Mouse (Mus musculus): ENCODE results near the gene Ano1. TPM values are rescaled to one million over a fixed set of nuclear protein-coding genes. Genes with fewer than 3 reads are reported as not detected.

Ano1 gene
- polyA plus RNA-seq, 1 experiment from 2014 or later: 3.7 TPM

DNA sequence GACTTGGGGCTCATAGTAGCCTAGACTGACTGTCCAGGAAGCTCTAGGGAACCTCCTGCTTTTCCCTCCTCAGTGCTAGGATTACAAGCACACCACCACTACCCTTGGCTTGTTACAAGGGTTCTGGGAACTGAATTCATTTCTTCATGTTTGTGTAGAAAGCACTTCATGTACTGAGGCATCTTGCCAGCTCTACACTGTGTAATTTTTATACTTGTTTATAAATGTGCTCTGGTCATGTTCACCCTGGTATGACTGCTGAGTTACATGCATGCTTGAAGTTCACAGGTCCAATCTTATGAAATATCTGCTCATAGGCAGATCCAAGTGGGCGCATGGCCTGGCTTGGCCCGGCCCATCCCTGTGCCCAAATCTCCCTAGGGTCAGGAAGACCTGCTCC, 147.5 kb downstream of the Ano1 start:
- 95% methylated on average over 2 of the region's 2 CpGs for WGBS
- Histone ChIP-seq H3K9me3 (ENCODE audit: control insufficient read depth, low read length) (no peaks in the 10 kb centered on the region), H3K27ac (ENCODE audit: low read depth, low read length) (no peak overlapping the region), H3K4me3 (ENCODE audit: low read depth, low read length) (no peak overlapping the region), H3K27me3 (ENCODE audit: control insufficient read depth, insufficient read depth, low read length) (no peaks in the 10 kb centered on the region), H3K9ac (replicated peaks; ENCODE audit: low read depth, low read length) (no peak overlapping the region), H3K36me3 (ENCODE audit: control insufficient read depth, insufficient read depth, low read length) (no peaks in the 10 kb centered on the region), H3K4me2 (ENCODE audit: low read depth, low read length) (no peak overlapping the region), H3K4me1 (ENCODE audit: control insufficient read depth, insufficient read depth, low read length) (no peaks in the 10 kb centered on the region; the same call in 1 of the 2 replicates)
- no peak for ATAC-seq (ENCODE audit: low read depth)

DNA sequence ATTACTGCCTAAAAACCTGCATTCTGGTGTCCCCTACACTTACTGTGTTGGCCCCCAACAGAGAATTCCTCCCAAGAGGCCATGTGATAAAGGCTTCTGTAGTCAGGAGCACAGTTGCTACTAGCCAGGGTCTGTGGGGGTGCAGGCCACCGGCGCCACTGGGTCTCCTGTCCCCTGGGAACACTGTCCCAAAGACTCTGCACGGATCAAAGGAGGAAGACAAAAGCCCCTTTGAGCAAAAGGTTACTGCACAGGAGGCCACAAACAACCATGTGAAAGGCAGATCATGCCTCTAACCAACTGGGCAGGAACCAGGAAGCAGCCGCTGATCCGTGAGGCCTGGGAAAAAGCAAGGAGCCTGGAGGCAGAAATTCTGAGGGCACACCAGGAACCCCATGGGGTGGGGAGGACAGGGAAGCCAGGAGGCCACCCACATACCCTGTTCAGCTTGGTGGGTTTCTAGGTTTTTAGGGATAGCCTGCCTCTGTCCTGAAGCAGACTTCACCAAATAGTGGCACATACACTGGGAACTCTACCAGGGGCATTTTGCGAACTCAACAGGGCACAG, 151.4 kb downstream of the Ano1 start:
- Histone ChIP-seq H3K36me3 (ENCODE audit: control insufficient read depth, insufficient read depth, low read length) (no peaks in the 10 kb centered on the region), H3K9ac (replicated peaks; ENCODE audit: low read depth, low read length) (no peak overlapping the region), H3K27me3 (ENCODE audit: control insufficient read depth, insufficient read depth, low read length) (no peaks in the 10 kb centered on the region), H3K4me3 (ENCODE audit: low read depth, low read length) (no peak overlapping the region), H3K4me2 (ENCODE audit: low read depth, low read length) (no peak overlapping the region), H3K9me3 (ENCODE audit: control insufficient read depth, low read length) (no peaks in the 10 kb centered on the region), H3K27ac (ENCODE audit: low read depth, low read length) (no peak overlapping the region), H3K4me1 (ENCODE audit: control insufficient read depth, insufficient read depth, low read length) (no peaks in the 10 kb centered on the region; the same call in 1 of the 2 replicates)
- 22% methylated on average over 6 of the region's 6 CpGs for WGBS
- no peak for ATAC-seq (ENCODE audit: low read depth)

DNA sequence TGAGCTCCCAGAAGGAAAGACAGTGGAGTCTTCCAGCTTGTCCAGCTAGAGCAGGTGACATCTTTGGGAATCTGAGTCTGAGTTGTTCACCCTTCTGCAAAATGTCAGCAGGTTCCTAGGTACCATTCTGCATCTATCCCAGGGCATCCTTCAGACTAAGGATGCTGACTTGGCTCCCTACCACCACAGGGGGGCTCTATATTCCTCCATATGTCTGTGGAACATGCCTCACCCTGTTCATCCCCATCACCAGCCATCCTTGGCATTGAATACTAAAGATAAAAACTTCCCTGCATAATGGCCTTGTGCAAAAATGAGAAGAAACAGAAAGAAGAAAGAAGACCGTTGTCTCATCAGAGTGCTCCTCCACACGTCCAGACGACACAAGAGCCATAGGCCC, 162.3 kb downstream of the Ano1 start:
- Histone ChIP-seq H3K4me1 (ENCODE audit: control insufficient read depth, insufficient read depth, low read length) (no peaks in the 10 kb centered on the region), H3K9ac (replicated peaks; ENCODE audit: low read depth, low read length) (no peak overlapping the region), H3K4me2 (ENCODE audit: low read depth, low read length) (no peak overlapping the region), H3K27ac (ENCODE audit: low read depth, low read length) (no peak overlapping the region), H3K27me3 (ENCODE audit: control insufficient read depth, insufficient read depth, low read length) (no peaks in the 10 kb centered on the region), H3K36me3 (ENCODE audit: control insufficient read depth, insufficient read depth, low read length) (no peaks in the 10 kb centered on the region), H3K9me3 (ENCODE audit: control insufficient read depth, low read length) (no peaks in the 10 kb centered on the region), H3K4me3 (ENCODE audit: low read depth, low read length) (no peak overlapping the region)
- 79% methylated on average over 3 of the region's 3 CpGs for WGBS
- ATAC-seq (ENCODE audit: low read depth): no peak

DNA sequence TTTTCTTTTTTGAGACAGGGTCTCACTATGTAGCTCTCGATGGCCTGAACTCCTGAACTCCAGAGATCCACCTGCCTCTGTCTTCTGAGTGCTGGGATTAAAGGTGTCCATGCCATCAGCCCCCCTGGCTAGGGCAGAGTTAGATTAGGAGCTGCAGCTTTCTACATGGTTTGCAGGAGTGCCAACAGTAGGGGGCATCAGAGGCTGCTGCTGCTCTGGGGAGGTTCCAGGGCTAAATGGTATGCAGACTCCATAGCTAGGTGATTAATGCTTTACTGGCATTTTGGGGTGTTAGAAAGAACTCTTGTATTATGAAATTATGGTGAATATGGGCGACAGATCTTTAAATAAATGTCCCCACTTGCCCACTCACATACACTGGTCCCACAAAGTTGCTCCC, 164.5 kb downstream of the Ano1 start:
- ATAC-seq (ENCODE audit: low read depth): no peak
- no peaks in the 10 kb centered on the region for H3K9me3 ChIP-seq (ENCODE audit: control insufficient read depth, low read length)
- no peaks in the 10 kb centered on the region for H3K36me3 ChIP-seq (ENCODE audit: control insufficient read depth, insufficient read depth, low read length)
- H3K4me1 ChIP-seq (ENCODE audit: control insufficient read depth, insufficient read depth, low read length): peaks cover 4% of the 10 kb centered on the region; the same call in 1 of the 2 replicates
- WGBS: 45% methylated on average over 2 of the region's 2 CpGs
- H3K4me3 ChIP-seq (ENCODE audit: low read depth, low read length): no peak overlapping the region
- H3K27me3 ChIP-seq (ENCODE audit: control insufficient read depth, insufficient read depth, low read length): no peaks in the 10 kb centered on the region
- no peak overlapping the region for H3K9ac ChIP-seq (replicated peaks; ENCODE audit: low read depth, low read length)
- H3K4me2 ChIP-seq (ENCODE audit: low read depth, low read length): no peak overlapping the region
- H3K27ac ChIP-seq (ENCODE audit: low read depth, low read length): no peak overlapping the region

DNA sequence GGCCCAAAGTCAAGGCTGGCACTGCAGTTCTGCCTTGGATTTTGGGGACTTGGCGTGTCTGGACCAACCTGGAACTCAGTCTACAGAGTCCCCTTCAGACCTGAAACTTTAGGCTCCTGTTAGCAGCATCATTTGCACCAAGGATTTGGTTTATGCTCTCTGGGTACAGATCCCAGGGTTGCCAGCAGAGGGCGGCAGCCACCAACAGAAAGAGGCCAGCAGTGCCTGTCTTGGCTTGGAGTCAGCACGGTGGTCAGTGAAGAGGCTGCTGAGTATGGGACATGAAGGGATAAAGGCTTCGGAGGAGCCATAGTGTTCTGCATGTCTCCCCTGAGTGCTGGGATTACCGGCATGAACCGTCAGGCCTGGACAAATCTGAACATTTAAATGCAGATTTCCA, 166.1 kb downstream of the Ano1 start:
- no peaks in the 10 kb centered on the region for H3K27me3 ChIP-seq (ENCODE audit: control insufficient read depth, insufficient read depth, low read length)
- H3K4me1 ChIP-seq (ENCODE audit: control insufficient read depth, insufficient read depth, low read length): peaks cover 12% of the 10 kb centered on the region; the same call in 1 of the 2 replicates
- H3K27ac ChIP-seq (ENCODE audit: low read depth, low read length): no peak overlapping the region
- H3K36me3 ChIP-seq (ENCODE audit: control insufficient read depth, insufficient read depth, low read length): no peaks in the 10 kb centered on the region
- H3K4me3 ChIP-seq (ENCODE audit: low read depth, low read length): no peak overlapping the region
- H3K9ac ChIP-seq (replicated peaks; ENCODE audit: low read depth, low read length): no peak overlapping the region
- no peaks in the 10 kb centered on the region for H3K9me3 ChIP-seq (ENCODE audit: control insufficient read depth, low read length)
- H3K4me2 ChIP-seq (ENCODE audit: low read depth, low read length): no peak overlapping the region
- 14% methylated on average over 6 of the region's 6 CpGs for WGBS
- ATAC-seq (ENCODE audit: low read depth): no peak

DNA sequence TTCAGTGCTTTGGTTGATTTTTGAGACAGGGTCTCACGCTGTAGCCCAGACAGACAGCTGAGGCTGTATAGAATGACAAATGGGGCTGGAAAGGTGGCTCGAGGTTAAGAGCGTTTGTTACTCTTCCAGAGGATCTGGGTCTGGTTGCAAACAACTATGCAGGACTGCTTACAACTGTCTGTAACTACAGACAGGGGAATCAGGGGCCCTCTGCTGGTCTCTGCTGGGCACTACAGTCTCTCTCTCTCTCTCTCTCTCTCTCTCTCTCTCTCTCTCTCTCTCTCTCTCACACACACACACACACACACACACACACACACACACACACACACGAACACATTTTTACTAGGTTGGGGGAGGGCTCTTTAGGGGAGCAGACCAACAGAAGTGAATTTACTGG, 168.2 kb downstream of the Ano1 start:
- Histone ChIP-seq H3K27ac (ENCODE audit: low read depth, low read length) (no peak overlapping the region), H3K27me3 (ENCODE audit: control insufficient read depth, insufficient read depth, low read length) (no peaks in the 10 kb centered on the region), H3K9me3 (ENCODE audit: control insufficient read depth, low read length) (no peaks in the 10 kb centered on the region), H3K4me3 (ENCODE audit: low read depth, low read length) (no peak overlapping the region), H3K9ac (replicated peaks; ENCODE audit: low read depth, low read length) (no peak overlapping the region), H3K36me3 (ENCODE audit: control insufficient read depth, insufficient read depth, low read length) (peaks cover 11% of the 10 kb centered on the region; the same call in 1 of the 2 replicates), H3K4me1 (ENCODE audit: control insufficient read depth, insufficient read depth, low read length) (peaks cover 12% of the 10 kb centered on the region), H3K4me2 (ENCODE audit: low read depth, low read length) (no peak overlapping the region)
- WGBS: 7% methylated on average over 4 of the region's 4 CpGs
- ATAC-seq (ENCODE audit: low read depth): no peak

DNA sequence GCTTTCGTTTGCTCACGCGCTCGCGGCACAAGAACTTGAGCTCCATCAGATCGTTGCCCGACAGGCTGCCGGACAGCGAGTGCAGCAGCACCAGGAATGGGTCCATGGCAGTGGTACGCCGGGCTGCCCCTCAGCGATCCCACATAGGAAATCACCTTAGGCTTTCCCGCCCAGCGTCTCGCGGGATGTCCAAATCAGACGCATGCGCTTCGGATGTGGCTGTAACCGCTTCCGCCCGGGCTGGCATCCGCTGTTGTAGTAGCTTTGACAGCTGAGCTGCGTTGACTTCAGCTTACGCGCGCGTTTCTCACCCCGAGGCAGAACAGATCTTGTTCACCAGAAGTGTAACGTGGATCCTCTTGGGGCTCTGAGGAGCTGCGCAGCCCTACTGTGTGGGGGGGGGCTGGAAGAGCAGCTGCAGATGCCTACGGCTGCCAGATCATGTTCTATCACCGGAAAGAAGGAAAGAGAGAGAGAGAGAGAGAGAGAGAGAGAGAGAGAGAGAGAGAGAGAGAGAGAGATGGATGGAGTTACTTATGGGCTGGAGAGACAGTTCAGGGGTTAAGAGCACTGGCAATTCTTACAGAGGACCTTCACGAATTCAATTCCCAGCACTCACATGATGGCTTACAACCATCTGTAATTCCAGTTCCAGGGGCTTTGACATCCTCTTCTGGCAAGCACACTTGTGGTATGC, 169.3 kb downstream of the Ano1 start, which contains the start of gene Fadd:
Gene Fadd (minus strand): TSS at position 180 of the 697 bp plus-strand sequence.
- peak; percentile 90 for ATAC-seq (ENCODE audit: low read depth)
- peak within 1 kb of the TSS; percentile 84 for H3K4me3 ChIP-seq (ENCODE audit: low read depth, low read length)
- WGBS: under 1% methylated on average over 34 of the region's 34 CpGs

DNA sequence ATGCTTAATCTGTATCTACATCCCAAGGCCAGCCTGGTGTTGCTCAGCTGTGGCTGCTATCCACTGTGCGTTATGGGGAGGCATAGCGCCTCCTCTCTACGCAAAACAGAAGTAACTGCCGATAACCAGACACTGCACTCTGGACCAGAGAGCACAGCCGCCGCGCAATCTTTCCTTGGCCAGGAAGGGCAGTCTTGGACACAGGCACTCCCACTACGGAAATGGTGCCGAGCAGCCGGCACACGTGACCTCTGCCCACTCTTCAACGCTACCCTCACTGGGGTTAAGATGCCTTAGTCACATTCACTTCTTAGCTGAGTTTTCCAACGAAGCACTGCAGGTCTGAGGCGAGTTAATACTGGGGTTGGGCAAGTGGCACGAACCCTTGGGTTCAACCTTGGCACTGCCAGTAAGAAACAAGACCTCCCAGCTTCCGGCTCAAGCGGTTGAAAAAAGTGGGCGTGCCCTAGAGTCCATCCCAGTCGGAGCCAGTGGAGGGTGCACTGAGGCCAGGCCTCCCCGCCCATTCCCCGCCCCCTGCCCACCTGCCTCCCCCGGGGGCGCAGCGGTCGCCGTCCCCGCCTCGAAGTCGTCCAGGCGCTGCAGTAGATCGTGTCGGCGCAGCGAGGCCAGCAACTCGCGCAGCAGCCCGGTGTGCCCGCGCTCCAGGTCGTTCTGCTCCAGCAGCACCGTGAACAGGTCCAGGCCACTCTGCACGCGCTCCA, 170.1 kb downstream of the Ano1 start:
- peak; percentile 84 for ATAC-seq (ENCODE audit: low read depth)

More for the DNA sequence above, 169.3 kb downstream of the Ano1 start, which contains the start of gene Fadd:
- H3K27me3 ChIP-seq (ENCODE audit: control insufficient read depth, insufficient read depth, low read length): no peaks in the 10 kb centered on the region
- no peaks in the 10 kb centered on the region for H3K9me3 ChIP-seq (ENCODE audit: control insufficient read depth, low read length)
- H3K4me2 ChIP-seq (ENCODE audit: low read depth, low read length): peak within 1 kb of the TSS; percentile 85
- H3K4me1 ChIP-seq (ENCODE audit: control insufficient read depth, insufficient read depth, low read length): peaks cover 12% of the 10 kb centered on the region
- peak within 1 kb of the TSS; percentile 78 for H3K9ac ChIP-seq (replicated peaks; ENCODE audit: low read depth, low read length)
- peaks cover 14% of the 10 kb centered on the region; the same call in 1 of the 2 replicates for H3K36me3 ChIP-seq (ENCODE audit: control insufficient read depth, insufficient read depth, low read length)
- peak within 1 kb of the TSS; percentile 85 for H3K27ac ChIP-seq (ENCODE audit: low read depth, low read length)

DNA sequence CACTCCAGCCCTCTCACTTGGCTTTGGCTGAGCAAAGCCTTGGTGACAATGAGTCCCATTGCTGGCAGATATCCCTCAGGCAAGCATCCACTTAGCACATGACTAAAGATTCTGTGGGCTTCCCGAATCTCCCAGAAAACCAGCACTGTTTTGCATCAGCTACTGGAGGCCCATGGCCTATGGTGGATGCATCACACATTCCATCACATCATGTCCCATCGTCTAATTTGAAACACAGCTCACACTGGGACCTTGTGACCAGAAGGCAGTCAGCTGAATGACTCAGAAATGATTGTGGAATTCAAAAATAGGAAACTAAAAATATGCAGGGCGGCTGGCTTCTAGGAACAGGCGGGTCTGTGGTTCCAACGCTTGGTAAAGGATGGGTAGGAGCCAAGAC, 173.9 kb downstream of the Ano1 start:
- Histone ChIP-seq H3K9ac (replicated peaks; ENCODE audit: low read depth, low read length) (no peak overlapping the region), H3K27me3 (ENCODE audit: control insufficient read depth, insufficient read depth, low read length) (no peaks in the 10 kb centered on the region), H3K36me3 (ENCODE audit: control insufficient read depth, insufficient read depth, low read length) (peaks cover 14% of the 10 kb centered on the region; the same call in 1 of the 2 replicates), H3K4me1 (ENCODE audit: control insufficient read depth, insufficient read depth, low read length) (peaks cover 10% of the 10 kb centered on the region), H3K27ac (ENCODE audit: low read depth, low read length) (no peak overlapping the region), H3K4me3 (ENCODE audit: low read depth, low read length) (no peak overlapping the region), H3K9me3 (ENCODE audit: control insufficient read depth, low read length) (no peaks in the 10 kb centered on the region), H3K4me2 (ENCODE audit: low read depth, low read length) (no peak overlapping the region)
- ATAC-seq (ENCODE audit: low read depth): no peak
- WGBS: 91% methylated on average over 5 of the region's 5 CpGs

More for the DNA sequence above, 170.1 kb downstream of the Ano1 start:
- peak overlapping the region; percentile 78 for H3K9ac ChIP-seq (replicated peaks; ENCODE audit: low read depth, low read length)
- under 1% methylated on average over 43 of the region's 43 CpGs for WGBS
- H3K4me2 ChIP-seq (ENCODE audit: low read depth, low read length): peak overlapping the region; percentile 85
- H3K27me3 ChIP-seq (ENCODE audit: control insufficient read depth, insufficient read depth, low read length): no peaks in the 10 kb centered on the region
- H3K4me1 ChIP-seq (ENCODE audit: control insufficient read depth, insufficient read depth, low read length): peaks cover 12% of the 10 kb centered on the region
- peaks cover 14% of the 10 kb centered on the region; the same call in 1 of the 2 replicates for H3K36me3 ChIP-seq (ENCODE audit: control insufficient read depth, insufficient read depth, low read length)
- no peaks in the 10 kb centered on the region for H3K9me3 ChIP-seq (ENCODE audit: control insufficient read depth, low read length)
- peak overlapping the region; percentile 85 for H3K27ac ChIP-seq (ENCODE audit: low read depth, low read length)
- H3K4me3 ChIP-seq (ENCODE audit: low read depth, low read length): peak overlapping the region; percentile 84

Measured in neural tube, embryonic 14.5 days (tissue).